Mouse (Mus musculus): ENCODE data around the gene Selenof.

- TF ChIP-seq CTCF (IDR thresholded peaks at IDR 0.05; ENCODE audit: insufficient read depth, low read depth, low read length) (no peak), POLR2A (IDR thresholded peaks at IDR 0.05; ENCODE audit: insufficient read depth, low read depth, low read length) (no peak)
Measured at GRCm38 (mm10) chr3:144582306-144582705, 12.2 kb downstream of the Selenof start.

Measured in olfactory bulb, adult 2 months (tissue).